Mouse (Mus musculus) forebrain, embryonic 14.5 days (tissue): ENCODE data around the gene Rasgrp2. TPM values are rescaled to one million over a fixed set of nuclear protein-coding genes. Genes with fewer than 3 reads are reported as not detected.
A peak's percentile ranks its signal among the peaks of the same experiment; 100 is the strongest.

Source experiments
- ATAC-seq: fragments of 200-750 bp; cut with Nextera tagmentation; 2 replicates; pipeline ENCODE4 v1.8.0; 2017; ENCODE audit warnings: mild to moderate bottlenecking, moderate library complexity
- DNase-seq: peaks from one replicate; pipeline ENCODE4 v3.0.0-alpha.2; 2015; ENCODE audit warnings: low spot score
- H3K27ac ChIP-seq: fragments of 300-500 bp; sonication (generic); 2 replicates; pipeline ENCODE4 v1.5.1; 2014; ENCODE audit warnings: low read depth, mild to moderate bottlenecking, control low read depth, low read length, moderate library complexity
- H3K27me3 ChIP-seq: fragments of 300-500 bp; sonication (generic); replicated peaks from 2 replicates; pipeline ENCODE4 v1.6.1; 2014; ENCODE audit warnings: low read length, control low read depth, mixed read lengths; ENCODE audit not compliant: control insufficient read depth, insufficient read depth
- H3K36me3 ChIP-seq: fragments of 300-500 bp; sonication (generic); 2 replicates; pipeline ENCODE4 v1.6.1; 2014; ENCODE audit warnings: low read length, control low read depth; ENCODE audit not compliant: control insufficient read depth, insufficient read depth
- H3K4me1 ChIP-seq: fragments of 300-500 bp; sonication (generic); 2 replicates; pipeline ENCODE4 v1.6.1; 2014; ENCODE audit warnings: antibody characterized with exemption, low read length, control low read depth; ENCODE audit not compliant: control insufficient read depth, insufficient read depth
- H3K4me2 ChIP-seq: fragments of 300-500 bp; sonication (generic); 2 replicates; pipeline ENCODE4 v1.6.1; 2014; ENCODE audit warnings: mild to moderate bottlenecking, control low read depth, low read length
- H3K4me3 ChIP-seq: fragments of 300-500 bp; sonication (generic); 2 replicates; pipeline ENCODE4 v1.5.1; 2014; ENCODE audit warnings: low read depth, low read length, control low read depth
- H3K9ac ChIP-seq: fragments of 300-500 bp; sonication (generic); 2 replicates; pipeline ENCODE4 v1.6.1; 2014; ENCODE audit warnings: mild to moderate bottlenecking, low read length, control low read depth, moderate library complexity
- H3K9me3 ChIP-seq: fragments of 300-500 bp; sonication (generic); replicated peaks from 2 replicates; pipeline ENCODE4 v1.6.1; 2016; ENCODE audit warnings: low read length, control low read depth, mixed read lengths; ENCODE audit not compliant: control insufficient read depth
- WGBS: fragments of 180-500 bp; shearing (Covaris S2); extraction: QIAGEN DNeasy Blood & Tissue Kit; methylation state at CpG from one replicate; pipeline ENCODE4 v1.1.7; 2014; 5-methylcytosine and 5-hydroxymethylcytosine counted together
- polyA plus RNA-seq: library from polyadenylated mRNA; unstranded; fragments of >200 nt; fragmentation: Nextera tagmentation; extraction: Ambion mirVana; gene quantifications from 2 replicates; pipeline ENCODE4 v1.2.1, GENCODE M21; 2014

Gene Rasgrp2
- polyA plus RNA-seq, 1 experiment from 2014 or later: 28.6 TPM

GRCm38 (mm10) chr19:6407816-6408510 is 8.8 kb downstream of the Rasgrp2 start:
- no peak overlapping the region for H3K9ac ChIP-seq
- H3K9me3 ChIP-seq: no peaks in the 10 kb centered on the region
- no peaks in the 10 kb centered on the region for H3K27me3 ChIP-seq
- H3K36me3 ChIP-seq: no peaks in the 10 kb centered on the region
- DNase-seq (no peak), ATAC-seq (no peak)
- no peak overlapping the region for H3K27ac ChIP-seq
- 46% methylated on average over 16 of the region's 16 CpGs for WGBS
- no peak overlapping the region for H3K4me2 ChIP-seq
- H3K4me1 ChIP-seq: no peaks in the 10 kb centered on the region
- no peak overlapping the region for H3K4me3 ChIP-seq

GRCm38 (mm10) chr19:6408749-6409148 is 9.6 kb downstream of the Rasgrp2 start:
- Histone ChIP-seq H3K9ac (no peak overlapping the region), H3K9me3 (no peaks in the 10 kb centered on the region), H3K4me3 (no peak overlapping the region), H3K27me3 (no peaks in the 10 kb centered on the region), H3K27ac (no peak overlapping the region), H3K4me1 (no peaks in the 10 kb centered on the region), H3K36me3 (no peaks in the 10 kb centered on the region), H3K4me2 (no peak overlapping the region)
- DNase-seq (no peak), ATAC-seq (no peak)
- 80% methylated on average over 8 of the region's 8 CpGs for WGBS

DNA sequence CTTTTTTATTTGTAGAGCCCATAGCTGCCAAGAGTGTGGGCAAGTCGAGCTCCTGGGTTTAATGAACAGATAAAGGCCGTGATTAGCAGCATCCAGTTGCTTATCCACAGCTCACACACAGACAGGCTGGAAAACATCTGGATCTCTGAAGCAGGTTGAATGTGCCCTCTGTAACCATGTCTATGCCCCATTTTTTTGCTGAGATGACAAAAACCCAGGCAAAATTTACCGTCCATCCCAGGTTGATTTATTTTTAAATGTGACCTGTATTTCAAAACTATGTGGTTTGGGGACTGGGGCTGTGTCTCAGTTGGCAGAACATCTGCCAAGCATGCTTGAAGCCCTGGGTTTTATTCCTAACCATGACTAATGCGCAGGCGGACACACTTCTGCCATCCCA is 10.0 kb downstream of the Rasgrp2 start:
- Histone ChIP-seq H3K36me3 (no peaks in the 10 kb centered on the region), H3K27ac (no peak overlapping the region), H3K4me3 (no peak overlapping the region), H3K27me3 (no peaks in the 10 kb centered on the region), H3K4me2 (no peak overlapping the region), H3K4me1 (no peaks in the 10 kb centered on the region), H3K9me3 (no peaks in the 10 kb centered on the region), H3K9ac (no peak overlapping the region)
- no peak for DNase-seq
- 75% methylated on average over 5 of the region's 5 CpGs for WGBS
- no peak for ATAC-seq

- Histone ChIP-seq H3K9ac (no peak overlapping the region), H3K4me2 (no peak overlapping the region), H3K27ac (no peak overlapping the region), H3K4me1 (no peaks in the 10 kb centered on the region), H3K36me3 (no peaks in the 10 kb centered on the region), H3K9me3 (no peaks in the 10 kb centered on the region), H3K4me3 (no peak overlapping the region), H3K27me3 (no peaks in the 10 kb centered on the region)
- WGBS: 87% methylated on average over 5 of the region's 5 CpGs
- ATAC-seq: no peak
- no peak for DNase-seq
Observed at GRCm38 (mm10) chr19:6409936-6410335, 10.8 kb downstream of the Rasgrp2 start.

DNA sequence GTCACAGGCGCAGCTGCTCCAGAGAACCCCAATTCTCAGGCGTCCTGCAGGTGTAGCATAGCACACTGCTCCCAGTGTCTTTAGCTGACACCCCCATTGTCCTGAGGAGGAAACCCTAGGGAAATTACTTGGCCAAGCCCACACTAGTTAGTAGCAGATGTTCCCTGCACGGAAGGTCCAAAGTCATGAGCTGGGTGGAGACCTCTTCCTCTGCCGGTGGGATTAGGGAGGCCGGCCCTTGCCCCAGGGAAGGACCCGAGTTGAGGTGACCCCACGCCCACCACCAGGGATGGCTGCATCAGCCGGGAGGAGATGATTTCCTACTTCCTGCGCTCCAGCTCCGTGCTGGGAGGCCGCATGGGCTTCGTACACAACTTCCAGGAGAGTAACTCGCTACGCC is 13.7 kb downstream of the Rasgrp2 start:
- Histone ChIP-seq H3K9me3 (no peaks in the 10 kb centered on the region), H3K4me2 (no peak overlapping the region), H3K4me3 (no peak overlapping the region), H3K4me1 (peaks cover 24% of the 10 kb centered on the region), H3K36me3 (no peaks in the 10 kb centered on the region), H3K27me3 (no peaks in the 10 kb centered on the region), H3K27ac (no peak overlapping the region), H3K9ac (no peak overlapping the region)
- no peak for DNase-seq
- 80% methylated on average over 14 of the region's 14 CpGs for WGBS
- ATAC-seq: no peak

DNA sequence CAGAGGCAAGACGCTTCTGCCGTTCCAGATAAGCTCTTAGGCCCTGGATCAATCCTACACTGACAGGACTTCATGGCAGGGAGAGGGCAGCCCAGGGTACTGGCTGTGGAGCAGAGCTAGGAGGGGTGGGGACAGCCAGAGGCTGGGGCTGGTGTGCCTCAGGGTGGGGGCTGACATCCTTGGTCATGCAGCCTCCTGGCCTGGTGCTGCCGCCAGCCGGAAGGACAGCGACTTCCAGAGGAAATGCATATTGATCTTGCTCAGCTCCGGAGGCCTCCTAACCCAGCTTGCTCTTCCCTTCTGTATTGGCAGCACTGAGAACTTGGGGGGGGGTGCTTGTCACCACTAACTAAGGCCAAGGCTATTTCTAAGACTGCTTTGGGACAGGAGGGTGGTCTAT is 16.3 kb downstream of the Rasgrp2 start:
- DNase-seq (no peak), ATAC-seq (no peak)
- Histone ChIP-seq H3K27ac (peak overlapping the region; percentile 79; the same call in 1 of the 2 replicates), H3K4me1 (peaks cover 36% of the 10 kb centered on the region), H3K9me3 (no peaks in the 10 kb centered on the region), H3K9ac (peak overlapping the region; percentile 9; the same call in 1 of the 2 replicates), H3K4me3 (no peak overlapping the region), H3K36me3 (no peaks in the 10 kb centered on the region), H3K27me3 (no peaks in the 10 kb centered on the region), H3K4me2 (0 out of 2 replicates have a peak overlapping the region, but pooled peaks have one; percentile 18)
- 66% methylated on average over 6 of the region's 6 CpGs for WGBS

- WGBS: 4% methylated on average over 9 of the region's 9 CpGs
- DNase-seq: peak; percentile 91
- ATAC-seq: peak; percentile 47
Observed at GRCm38 (mm10) chr19:6416124-6416770, 17.1 kb downstream of the Rasgrp2 start.

GRCm38 (mm10) chr19:6416894-6417761 is 18.0 kb downstream of the Rasgrp2 start:
- Histone ChIP-seq H3K9ac (0 out of 2 replicates have a peak overlapping the region, but pooled peaks have one; percentile 83), H3K4me1 (peaks cover 51% of the 10 kb centered on the region), H3K36me3 (no peaks in the 10 kb centered on the region), H3K27me3 (no peaks in the 10 kb centered on the region), H3K4me2 (peak overlapping the region; percentile 84; the same call in 1 of the 2 replicates), H3K27ac (peak overlapping the region; percentile 79), H3K4me3 (no peak overlapping the region), H3K9me3 (no peaks in the 10 kb centered on the region)
- ATAC-seq: no peak
- DNase-seq: no peak
- 66% methylated on average over 12 of the region's 12 CpGs for WGBS

More at GRCm38 (mm10) chr19:6416124-6416770, 17.1 kb downstream of the Rasgrp2 start:
- Histone ChIP-seq H3K27ac (peak overlapping the region; percentile 79), H3K4me2 (peak overlapping the region; percentile 18; the same call in 1 of the 2 replicates), H3K27me3 (no peaks in the 10 kb centered on the region), H3K9me3 (no peaks in the 10 kb centered on the region), H3K4me1 (peaks cover 44% of the 10 kb centered on the region), H3K36me3 (no peaks in the 10 kb centered on the region), H3K4me3 (no peak overlapping the region), H3K9ac (peak overlapping the region; percentile 10; the same call in 1 of the 2 replicates)
